Comparison of ENCODE assay signal across 9 mouse cellular contexts in genomic region chr9:110672462-110673106, GRCm38 (mm10). TPM values are rescaled to one million over a fixed set of nuclear protein-coding genes. Genes with fewer than 3 reads are reported as not detected.
DNase-seq lines count a peak whose midpoint lies in the region; ATAC-seq and TF ChIP-seq lines count a peak whose summit lies in the region.
"Had no signal": no experiment of that assay in that cellular context is flagged by ENCODE, and none has a peak within 500 bp of the region (broad histone marks: within the 10 kb centered on the region; RNA-seq: fewer than 3 reads in every experiment).

No protein-coding gene starts in this region.

- no peaks in the 10 kb centered on the region for H3K9me3 ChIP-seq in forebrain, embryonic 11.5 days (ENCODE audit: control insufficient read depth, low read length)
- H3K9me3 ChIP-seq: limb, embryonic 13.5 days had no signal

- WGBS in forebrain, embryonic 11.5 days: 59% methylated on average over 7 of the region's 7 CpGs

- H3K36me3 ChIP-seq in forebrain, embryonic 11.5 days (ENCODE audit: control insufficient read depth, insufficient read depth, low read length): no peaks in the 10 kb centered on the region
- H3K36me3 ChIP-seq: limb, embryonic 13.5 days had no signal

- in situ Hi-C loops in Patski (cut with MboI; ENCODE audit: low pct_unique_long_range_greater_than_20kb): no loop called here

- H3K27ac ChIP-seq in gastrocnemius, adult 2 months: peak overlapping the region; percentile 74
- H3K27ac ChIP-seq in forebrain, embryonic 11.5 days (ENCODE audit: low read depth, low read length): no peak overlapping the region
- H3K27ac ChIP-seq: limb, embryonic 13.5 days had no signal

- no peak overlapping the region for H3K4me2 ChIP-seq in forebrain, embryonic 11.5 days (ENCODE audit: low read depth, low read length, severe bottlenecking)
- H3K4me2 ChIP-seq: limb, embryonic 13.5 days had no signal

- peak; percentile 74 for ATAC-seq in Patski
- ATAC-seq in forebrain, embryonic 11.5 days (replicated peaks; ENCODE audit: low FRiP score): peak; percentile 66; the same call in 1 of the 2 replicates

- no peak overlapping the region for H3K9ac ChIP-seq in forebrain, embryonic 11.5 days (ENCODE audit: low read length)

- peak overlapping the region; percentile 35 for H3K4me3 ChIP-seq in gastrocnemius, adult 2 months
- no peak overlapping the region for H3K4me3 ChIP-seq in forebrain, embryonic 11.5 days (ENCODE audit: low read depth, low read length)
- H3K4me3 ChIP-seq: limb, embryonic 13.5 days had no signal

- H3K27me3 ChIP-seq in Patski: no peaks in the 10 kb centered on the region
- no peaks in the 10 kb centered on the region for H3K27me3 ChIP-seq in forebrain, embryonic 11.5 days (ENCODE audit: control insufficient read depth, insufficient read depth, low read length)
- H3K27me3 ChIP-seq: limb, embryonic 13.5 days had no signal

- CTCF ChIA-PET in Patski (lab: Charles Lee): interaction anchor here (2.9 kb wide), 1 partner anchor 13 kb away, joined by 19 read pairs; no protein-coding TSS in a partner anchor

- intact Hi-C loops in gastrocnemius, adult 2 months (cut with DNase I): no loop called here
- intact Hi-C loops in gastrocnemius, postnatal 36 days (cut with DNase I): no loop called here

- peak; percentile 58 for DNase-seq in gastrocnemius, adult 2 months
- no peak for DNase-seq in gastrocnemius, postnatal 36 days
- DNase-seq in Patski (ENCODE audit: low read depth, low spot score): no peak
- no peak for DNase-seq in forebrain, embryonic 11.5 days (ENCODE audit: low spot score)
- peak; percentile 45 for DNase-seq in induced T-regulatory cell, adult 2 months (ENCODE audit: low read depth)
- peak; percentile 76 for DNase-seq in lung, postnatal 36 days
- peak; percentile 70 for DNase-seq in thymus, postnatal 4 days
- DNase-seq in right cerebral cortex, postnatal 4 days: no peak

- POLR2A ChIA-PET in Patski (lab: Charles Lee): interaction anchor here (0.5 to 1.0 kb wide), 2 partner anchors 12 to 121 kb away, joined by 3 read pairs; no protein-coding TSS in a partner anchor

- peaks cover 2% of the 10 kb centered on the region; the same call in 1 of the 2 replicates for H3K4me1 ChIP-seq in forebrain, embryonic 11.5 days (replicated peaks; ENCODE audit: control insufficient read depth, insufficient read depth, low read length)

- peak; percentile 68 for TF ChIP-seq CTCF in gastrocnemius, adult 2 months (IDR thresholded peaks at IDR 0.05)
- no peak for TF ChIP-seq CTCF in Patski (IDR thresholded peaks at IDR 0.05)

RNA-seq across cellular contexts. Expression of gene Ccdc12, which starts 16.3 kb away (rescaled TPM):
- total RNA-seq in gastrocnemius, adult 2 months (2021): 10 to 100 TPM; 43.4 to 51.7 TPM
- total RNA-seq in gastrocnemius, postnatal 36 days (2021): 10 to 100 TPM; 45.1 to 48.1 TPM
- polyA plus RNA-seq in Patski (2021): 88.1 TPM
- polyA plus RNA-seq in forebrain, embryonic 11.5 days (2014; fragmentation: Nextera tagmentation; extraction: Ambion mirVana): 149 and 164 TPM in 2 replicates

RNA-seq across cellular contexts. Expression of gene Nbeal2, which starts 18.6 kb away (rescaled TPM):
- 1 to 10 TPM; 4.7 to 5.0 TPM for total RNA-seq in gastrocnemius, adult 2 months (2021)
- 1 to 10 TPM; 3.3 to 3.6 TPM for total RNA-seq in gastrocnemius, postnatal 36 days (2021)
- polyA plus RNA-seq in Patski (2021): 20.0 TPM
- polyA plus RNA-seq in forebrain, embryonic 11.5 days (2014; fragmentation: Nextera tagmentation; extraction: Ambion mirVana): 2.2 and 2.4 TPM in 2 replicates

RNA-seq across cellular contexts. Expression of gene Nradd, which starts 48.3 kb away (rescaled TPM):
- 1 to 10 TPM in 1 of 2 experiments, under 1 TPM in 1; 0.64 to 1.2 TPM for total RNA-seq in gastrocnemius, adult 2 months (2021)
- total RNA-seq in gastrocnemius, postnatal 36 days (2021): 1 to 10 TPM in 1 of 2 experiments, under 1 TPM in 1; 0.91 to 1.2 TPM
- polyA plus RNA-seq in Patski (2021): 69.3 TPM
- polyA plus RNA-seq in forebrain, embryonic 11.5 days (2014; fragmentation: Nextera tagmentation; extraction: Ambion mirVana): 20.6 and 22.9 TPM in 2 replicates

Comparison
In these comparisons a context has a peak if more than half of its experiments do, and no peak if none do; other contexts are left out.
1. DNase-seq: peak in gastrocnemius, adult 2 months (single experiment), induced T-regulatory cell, adult 2 months (single experiment), lung, postnatal 36 days (single experiment) and thymus, postnatal 4 days (single experiment); none in gastrocnemius, postnatal 36 days (0 of 2), Patski (single experiment), forebrain, embryonic 11.5 days (single experiment) and right cerebral cortex, postnatal 4 days (single experiment).